Mouse (Mus musculus) heart, postnatal 10 days (tissue): ENCODE measurements around the gene Tomm20. TPM values are rescaled to one million over a fixed set of nuclear protein-coding genes. Genes with fewer than 3 reads are reported as not detected.
"Not testable (repeated sequence)": the region's sequence is repeated elsewhere in the genome, so short reads cannot be mapped to it uniquely, and the experiment has no call there.

Experiments used
- DNase-seq, 2 experiments: peaks; one replicate each; pipeline ENCODE4 v3.0.0; 2021
- intact Hi-C: fragments of 180-260 bp; cut with DNase I; formaldehyde crosslinking; loops from one replicate; pipeline ENCODE4 v1.15.1; 2025
- total RNA-seq, 2 experiments: library from RNA; stranded (reverse); gene quantifications; 2 replicates each; pipeline ENCODE4 v1.2.3; 2021

Gene Tomm20
- total RNA-seq, 2 experiments from 2014 or later = 96.6 to 108 TPM

GRCm38 (mm10) chr8:126895133-126895532, 50.5 kb downstream of the Tomm20 start:
- DNase-seq = no peak
- intact Hi-C loops = no loop called here

- intact Hi-C loops = loop anchor here (2.0 kb wide), 2 partner anchors 27 to 147 kb away; no protein-coding TSS in a partner anchor
- DNase-seq = peak; percentile 41
Observed at GRCm38 (mm10) chr8:126887639-126888006, 58.0 kb downstream of the Tomm20 start.

GRCm38 (mm10) chr8:126886741-126887638, 58.7 kb downstream of the Tomm20 start:
- intact Hi-C loops = loop anchor here (2.0 kb wide), 2 partner anchors 28 to 146 kb away; no protein-coding TSS in a partner anchor
- peak; percentile 87 to 92 for DNase-seq

DNA sequence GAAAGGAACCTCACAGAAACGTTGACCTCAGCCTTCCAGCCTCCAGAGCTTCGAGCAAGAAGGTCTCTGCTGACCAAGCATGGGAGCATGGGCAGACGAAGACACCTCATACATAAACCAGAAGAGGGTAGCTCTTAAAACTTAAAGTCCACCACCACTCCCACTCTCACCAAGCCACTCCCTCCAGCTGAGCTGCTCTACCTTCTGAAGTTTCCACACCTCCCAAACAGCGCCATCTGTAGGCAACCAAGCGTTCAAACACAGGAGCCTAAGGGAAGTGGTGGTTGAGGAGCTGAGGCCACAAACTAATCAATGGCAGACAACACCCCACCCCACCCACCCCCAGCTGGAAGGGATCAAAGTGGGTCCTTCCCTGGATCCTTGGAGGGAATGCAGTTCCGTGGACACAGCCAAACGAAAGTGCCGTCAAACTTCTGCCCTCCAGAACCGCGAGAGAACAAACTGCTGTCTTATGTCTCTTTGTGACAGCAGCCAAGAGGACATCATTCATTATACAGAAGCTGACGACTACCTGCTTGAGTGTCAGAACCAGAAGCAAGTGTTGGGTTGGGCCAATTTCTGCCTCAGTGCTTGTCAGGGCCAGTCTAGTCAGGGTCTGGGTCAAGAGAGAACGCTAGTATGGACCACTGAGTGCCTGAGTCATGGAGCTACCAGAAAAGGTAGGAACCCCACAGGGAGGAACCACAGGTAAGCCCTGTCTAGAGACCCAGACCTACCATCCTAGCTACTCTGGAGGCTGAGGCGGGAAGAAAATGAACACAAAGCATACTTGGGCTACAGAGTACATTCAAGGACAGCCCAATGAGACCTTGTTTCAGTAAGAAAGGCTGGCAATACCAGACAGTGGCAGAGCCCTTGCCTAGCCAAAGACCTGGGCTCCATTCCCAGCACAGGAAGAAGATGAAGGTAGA, 59.8 kb downstream of the Tomm20 start:
- peak in 1 of 2 experiments; percentile 60 for DNase-seq
- intact Hi-C loops = loop anchor here (2.0 kb wide), 3 partner anchors 29 to 145 kb away; no protein-coding TSS in a partner anchor

DNA sequence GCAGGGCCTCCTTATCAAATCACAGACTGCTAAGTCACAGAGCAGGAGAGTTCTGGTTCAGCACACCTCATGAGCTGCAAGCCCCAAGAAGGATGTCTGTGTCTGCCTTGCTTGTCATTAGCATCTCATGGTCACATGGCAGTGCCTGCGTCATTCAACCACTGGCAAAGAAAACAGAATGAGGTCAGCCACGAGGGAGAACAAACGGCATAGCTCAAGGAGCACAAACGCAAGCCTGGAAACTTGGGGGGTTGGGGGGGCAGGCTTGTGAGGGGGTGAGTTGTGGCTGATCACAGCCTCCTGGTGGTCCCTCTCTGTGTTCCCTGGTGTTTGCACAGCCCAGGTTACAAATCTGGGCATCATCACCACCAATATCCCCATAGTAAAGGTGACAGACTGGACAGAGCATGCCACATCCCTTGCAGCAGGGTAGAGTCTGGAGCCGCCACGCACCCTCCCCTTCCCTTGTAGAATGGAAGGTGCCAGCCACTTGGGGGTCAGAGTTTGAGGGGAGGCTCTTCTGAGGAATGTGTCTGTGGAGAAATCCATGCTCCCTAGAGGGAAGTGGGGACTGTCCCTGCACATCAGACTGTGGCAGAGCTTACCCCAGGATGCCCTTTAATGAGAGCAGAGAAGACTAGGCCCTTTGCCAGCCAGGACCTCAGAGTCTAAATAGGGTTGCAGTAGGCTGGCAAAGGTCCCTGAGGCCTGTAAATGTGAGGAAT, 61.3 kb downstream of the Tomm20 start:
- intact Hi-C loops = loop anchor here (2.0 kb wide), 1 partner anchor 46 kb away; no protein-coding TSS in a partner anchor
- peak; percentile 84 to 90 for DNase-seq

- intact Hi-C loops = loop anchor here (2.0 kb wide), 2 partner anchors 35 to 45 kb away; no protein-coding TSS in a partner anchor
Observed at GRCm38 (mm10) chr8:126883752-126884151, 61.9 kb downstream of the Tomm20 start.

DNA sequence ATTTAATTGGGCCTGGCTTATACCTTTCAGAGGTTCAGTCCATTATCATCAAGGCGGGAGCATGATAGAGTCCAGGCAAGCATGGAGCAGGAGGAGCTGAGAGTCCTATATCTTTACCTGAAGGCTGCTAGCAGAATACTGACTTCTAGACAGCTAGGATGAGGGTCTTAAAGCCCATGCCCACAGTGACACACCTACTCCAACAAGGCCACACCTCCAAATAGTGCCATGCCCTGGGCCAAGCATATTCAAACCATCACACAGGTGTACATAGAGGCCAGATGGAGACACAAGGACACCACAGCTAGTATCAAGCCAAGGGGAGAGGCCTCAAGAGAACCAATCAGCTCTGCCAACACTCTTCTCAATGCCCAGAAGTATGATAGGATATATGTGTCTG, 63.1 kb downstream of the Tomm20 start:
- intact Hi-C loops = loop anchor here (2.0 kb wide), 1 partner anchor 34 kb away; no protein-coding TSS in a partner anchor
- DNase-seq = not testable (repeated sequence)

More at GRCm38 (mm10) chr8:126883752-126884151, 61.9 kb downstream of the Tomm20 start:
- no peak for DNase-seq

DNA sequence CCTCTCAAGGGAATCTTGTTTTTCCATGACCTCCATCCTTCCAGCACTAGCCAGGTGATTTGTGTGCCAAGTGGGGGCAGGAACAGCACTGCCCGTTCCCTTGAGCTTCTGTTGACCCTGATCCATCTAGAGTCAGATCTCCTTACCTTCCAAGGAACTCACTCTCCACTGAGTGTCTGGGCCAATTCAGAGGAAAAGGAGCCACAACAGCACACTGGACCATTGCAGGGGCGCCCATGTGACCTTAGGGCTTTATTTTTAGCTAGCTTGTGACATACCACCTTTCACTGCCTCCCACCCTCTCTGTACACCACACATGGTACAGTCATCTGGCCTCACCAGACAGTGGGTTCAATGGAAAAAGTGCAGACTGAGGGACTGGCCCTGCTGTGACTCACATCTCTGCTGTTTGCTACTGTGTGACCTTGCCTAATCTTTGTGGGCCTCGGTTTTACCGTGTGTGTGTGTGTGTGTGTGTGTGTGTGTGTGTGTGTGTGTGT, 64.0 kb downstream of the Tomm20 start:
- intact Hi-C loops = loop anchor here (2.0 kb wide), 1 partner anchor 33 kb away; no protein-coding TSS in a partner anchor
- no peak for DNase-seq

Other genes with a start within 250 kb of the Tomm20 start
- 1 to 10 TPM; 5.5 to 6.2 TPM for gene Rbm34, start 25.2 kb upstream of the Tomm20 start, total RNA-seq
- gene Pard3, start 118.0 kb upstream of the Tomm20 start, total RNA-seq = 10 to 100 TPM; 32.8 to 35.0 TPM